Mouse (Mus musculus): ENCODE results near the gene Car5a.

Car5a gene

DNA sequence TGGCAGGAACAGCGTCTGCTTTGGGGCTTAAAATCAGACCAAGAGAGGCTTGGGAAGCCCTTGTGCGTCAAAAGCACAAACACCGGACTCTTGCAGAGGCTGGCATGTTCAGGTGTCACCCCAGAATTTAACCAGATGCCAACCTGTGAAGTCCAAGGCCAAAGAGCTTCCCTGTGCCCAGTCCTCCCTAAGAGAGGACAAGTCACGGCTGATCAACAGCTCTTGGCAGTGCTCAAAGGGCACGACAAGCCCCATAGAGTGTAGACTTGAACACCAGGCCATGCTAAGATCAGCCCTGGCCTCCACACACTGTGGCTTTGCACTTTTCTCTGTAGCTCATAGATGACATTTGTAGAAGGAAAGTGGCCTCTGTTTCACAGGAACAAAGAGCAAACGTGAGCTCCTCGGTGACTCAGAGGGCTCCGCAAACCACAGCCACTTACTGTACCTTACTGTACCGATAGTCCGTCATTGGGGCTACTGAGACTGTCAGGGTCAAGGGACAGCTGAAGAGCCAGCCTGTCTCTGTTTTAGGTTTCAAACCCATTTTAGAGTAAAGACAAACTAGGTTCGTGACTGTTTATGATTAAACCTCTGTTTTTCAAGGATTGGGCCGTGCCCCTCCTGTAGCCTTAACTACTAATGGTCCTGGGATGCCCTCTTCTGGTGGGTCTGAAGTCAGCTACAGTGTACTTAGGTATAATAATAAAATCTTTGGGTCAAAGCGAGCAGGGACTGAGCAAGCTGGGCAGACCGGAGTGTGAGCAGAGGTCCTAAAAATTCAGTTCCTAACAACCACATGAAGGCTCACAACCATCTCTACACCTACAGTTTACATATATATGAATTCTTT is 11.8 kb downstream of the Car5a start:
- DNase-seq (ENCODE audit: low spot score), result no peak

DNA sequence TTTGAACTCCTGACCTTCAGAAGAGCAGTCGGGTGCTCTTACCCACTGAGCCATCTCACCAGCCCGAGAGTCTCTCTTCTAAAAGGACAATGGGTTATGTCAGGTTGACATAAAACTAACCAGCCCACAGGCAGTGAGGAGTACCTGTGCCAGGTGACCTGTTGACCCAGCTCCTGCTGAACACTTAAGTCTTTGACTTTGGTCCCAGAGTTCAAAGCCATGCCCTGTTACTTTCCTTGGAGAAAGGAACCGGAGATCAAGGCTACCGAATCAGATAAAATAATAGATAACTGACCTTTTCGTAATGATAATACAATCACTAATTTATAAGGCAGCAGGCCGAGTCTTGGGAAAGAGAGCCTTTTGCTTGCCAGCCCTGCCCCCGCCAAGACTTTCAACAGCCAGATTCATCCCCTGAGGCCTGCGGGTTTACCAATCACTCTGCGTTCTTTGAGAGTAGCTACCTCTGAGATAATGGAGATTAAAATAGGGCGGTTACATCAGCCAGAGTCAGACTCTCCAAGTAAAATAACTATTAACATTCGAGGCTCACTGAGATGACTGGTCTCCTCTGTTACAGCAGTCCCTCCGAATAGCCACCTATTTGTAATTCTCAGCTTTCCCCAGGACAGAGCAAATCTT is 12.6 kb downstream of the Car5a start:
- DNase-seq (ENCODE audit: low spot score), result no peak

DNA sequence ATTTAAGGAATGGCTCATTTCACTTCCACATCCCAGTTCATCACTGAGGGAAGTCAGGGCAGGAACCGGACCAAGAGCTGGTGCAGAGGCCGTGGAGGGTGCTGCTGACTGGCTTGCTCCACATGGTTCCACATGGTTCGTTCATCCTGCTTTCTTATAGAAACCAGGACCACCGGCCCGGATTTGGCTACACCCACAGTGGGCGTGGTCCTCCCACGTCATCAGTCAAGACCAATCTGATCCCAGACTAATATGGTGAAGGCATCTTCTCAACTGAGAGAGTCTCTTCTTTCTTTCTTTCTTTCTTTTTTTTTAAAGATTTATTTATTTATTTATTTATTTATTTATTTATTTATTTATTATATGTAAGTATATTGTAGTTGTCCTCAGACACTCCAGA is 13.1 kb downstream of the Car5a start:
- DNase-seq (ENCODE audit: low spot score), result no peak

GRCm38 (mm10) chr8:121930047-121930446 is 14.7 kb downstream of the Car5a start:
- no peak for DNase-seq (ENCODE audit: low spot score)

GRCm38 (mm10) chr8:121927316-121927715 is 17.4 kb downstream of the Car5a start:
- no peak for DNase-seq (ENCODE audit: low spot score)

DNA sequence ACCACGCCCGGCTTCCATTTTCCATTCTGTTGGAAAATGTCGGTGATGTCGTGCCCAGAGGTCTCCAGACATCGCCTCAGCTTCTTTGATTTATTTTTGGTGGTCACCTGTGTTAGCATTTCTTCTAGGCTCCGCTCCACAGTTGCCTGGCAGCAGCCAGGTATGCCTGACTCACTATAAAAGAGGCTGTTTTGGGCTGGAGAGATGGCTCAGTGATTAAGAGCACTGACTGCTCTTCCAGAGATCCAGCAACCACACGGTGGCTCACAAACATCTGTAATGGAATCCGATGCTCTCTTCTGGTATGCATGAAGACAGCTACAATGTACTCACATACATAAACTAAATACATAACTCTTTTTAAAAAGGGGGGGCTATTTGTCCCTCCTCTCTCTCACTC is 18.4 kb downstream of the Car5a start:
- no peak for DNase-seq (ENCODE audit: low spot score)

- DNase-seq (ENCODE audit: low spot score), result no peak
Observed at GRCm38 (mm10) chr8:121925624-121926023, 19.1 kb downstream of the Car5a start.

DNA sequence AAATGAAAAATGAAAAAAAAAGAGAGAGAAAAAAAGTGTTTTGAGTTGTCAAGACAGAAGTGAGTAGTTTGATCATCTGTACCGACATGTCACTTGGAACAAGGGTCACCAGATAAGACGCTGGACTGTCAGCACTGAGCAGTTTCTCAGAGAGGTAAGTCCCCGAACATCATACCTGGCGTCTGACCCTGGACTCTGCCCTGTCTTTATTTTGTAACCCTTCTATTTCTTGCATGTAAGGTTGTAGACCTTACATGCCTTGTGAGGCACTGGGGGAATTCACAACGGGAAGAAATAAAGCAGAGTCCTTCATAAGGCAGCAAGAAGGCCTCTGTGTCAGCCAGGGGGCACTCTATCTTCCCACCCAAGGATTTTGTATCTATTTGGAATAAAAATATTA is 20.0 kb downstream of the Car5a start:
- no peak for DNase-seq (ENCODE audit: low spot score)

- DNase-seq (ENCODE audit: low spot score), result peak; percentile 80
Observed at GRCm38 (mm10) chr8:121922101-121922500, 22.6 kb downstream of the Car5a start.

DNA sequence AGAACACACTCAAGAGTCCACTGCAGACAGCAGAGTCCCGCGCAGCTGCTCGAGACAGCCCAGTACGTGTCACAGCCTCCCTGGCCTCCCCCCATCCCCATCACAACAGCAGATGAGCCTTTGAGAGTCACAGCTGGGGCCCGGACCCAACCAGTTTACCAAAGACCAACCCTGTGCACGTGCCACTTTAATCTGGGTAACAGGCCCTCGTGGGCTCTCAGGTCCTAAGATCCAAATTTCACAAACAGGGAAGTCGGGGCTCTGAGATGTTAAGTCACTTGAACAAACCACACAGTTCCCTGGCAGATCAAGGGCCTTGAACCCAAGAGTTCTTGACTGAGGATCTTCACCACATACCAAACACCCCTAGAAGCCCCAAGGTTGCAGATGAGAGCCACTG is 23.1 kb downstream of the Car5a start:
- no peak for DNase-seq (ENCODE audit: low spot score)

DNA sequence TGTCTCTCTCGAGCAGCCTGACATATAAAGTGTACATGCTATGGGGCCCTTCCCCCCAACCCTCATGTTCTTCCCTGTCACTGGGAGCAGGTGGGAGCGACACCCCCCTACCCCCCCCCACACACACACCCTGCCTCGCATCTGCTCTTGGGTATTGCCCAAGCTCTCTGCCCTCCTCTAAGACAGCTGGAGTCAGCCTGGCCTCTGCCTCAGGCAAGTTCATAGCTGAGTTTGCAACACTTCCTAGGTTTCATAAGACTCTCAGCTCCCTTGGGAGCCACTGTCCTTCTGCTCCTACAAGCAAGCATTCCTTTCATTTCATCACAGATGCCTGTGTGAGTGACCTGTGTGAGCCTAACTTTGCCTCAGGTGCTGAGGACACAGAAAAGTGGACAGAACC is 25.0 kb downstream of the Car5a start:
- no peak for DNase-seq (ENCODE audit: low spot score)

- DNase-seq (ENCODE audit: low spot score), result no peak
Observed at GRCm38 (mm10) chr8:121919158-121919557, 25.5 kb downstream of the Car5a start.

GRCm38 (mm10) chr8:121913378-121913777 is 31.3 kb downstream of the Car5a start:
- DNase-seq (ENCODE audit: low spot score), result no peak

DNA sequence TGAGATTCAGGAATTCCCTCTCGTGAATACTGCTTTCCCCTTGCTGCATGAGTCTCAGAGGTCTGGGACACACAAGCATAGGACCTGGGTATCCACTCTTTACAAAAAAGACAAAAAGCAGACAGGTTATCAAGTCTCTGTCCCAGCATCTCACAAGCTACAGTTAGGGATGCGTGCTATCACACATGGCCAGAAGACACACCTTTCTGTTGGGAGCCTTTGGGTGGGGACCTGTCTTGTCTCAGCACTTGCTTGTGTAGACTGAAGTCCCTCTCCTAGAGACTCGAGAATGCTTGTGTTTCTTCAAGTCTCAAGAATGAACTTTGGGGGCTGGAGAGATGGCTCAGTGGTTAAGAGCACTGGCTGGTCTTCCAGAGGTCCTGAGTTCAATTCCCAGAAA is 31.9 kb downstream of the Car5a start:
- DNase-seq (ENCODE audit: low spot score), result no peak

GRCm38 (mm10) chr8:121911987-121912386 is 32.7 kb downstream of the Car5a start:
- DNase-seq (ENCODE audit: low spot score), result no peak

DNA sequence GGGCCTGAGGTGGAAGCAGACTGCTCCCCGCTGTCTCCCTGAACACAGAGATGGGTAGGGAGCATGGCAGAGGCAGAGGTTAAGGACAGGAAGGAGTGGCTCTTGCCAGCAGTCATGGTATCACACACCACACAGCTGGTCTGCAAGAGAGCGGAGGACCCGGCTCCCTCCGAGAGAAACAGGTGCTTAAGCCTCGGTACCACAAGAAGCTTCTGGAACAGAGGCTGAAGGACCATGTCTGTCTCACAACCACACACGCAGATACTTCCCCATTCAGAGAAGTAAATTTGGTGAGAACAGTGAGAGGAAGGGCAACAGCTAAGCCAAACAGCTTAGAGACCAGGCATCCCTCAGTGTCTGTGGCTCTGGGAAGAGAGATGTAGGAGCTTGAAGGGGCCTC is 33.3 kb downstream of the Car5a start:
- DNase-seq (ENCODE audit: low spot score), result no peak

GRCm38 (mm10) chr8:121909663-121910062 is 35.0 kb downstream of the Car5a start:
- no peak for DNase-seq (ENCODE audit: low spot score)

- DNase-seq (ENCODE audit: low spot score), result no peak
Observed at GRCm38 (mm10) chr8:121909148-121909541, 35.6 kb downstream of the Car5a start.

- DNase-seq (ENCODE audit: low spot score), result no peak
Observed at GRCm38 (mm10) chr8:121908378-121909147, 36.1 kb downstream of the Car5a start.

DNA sequence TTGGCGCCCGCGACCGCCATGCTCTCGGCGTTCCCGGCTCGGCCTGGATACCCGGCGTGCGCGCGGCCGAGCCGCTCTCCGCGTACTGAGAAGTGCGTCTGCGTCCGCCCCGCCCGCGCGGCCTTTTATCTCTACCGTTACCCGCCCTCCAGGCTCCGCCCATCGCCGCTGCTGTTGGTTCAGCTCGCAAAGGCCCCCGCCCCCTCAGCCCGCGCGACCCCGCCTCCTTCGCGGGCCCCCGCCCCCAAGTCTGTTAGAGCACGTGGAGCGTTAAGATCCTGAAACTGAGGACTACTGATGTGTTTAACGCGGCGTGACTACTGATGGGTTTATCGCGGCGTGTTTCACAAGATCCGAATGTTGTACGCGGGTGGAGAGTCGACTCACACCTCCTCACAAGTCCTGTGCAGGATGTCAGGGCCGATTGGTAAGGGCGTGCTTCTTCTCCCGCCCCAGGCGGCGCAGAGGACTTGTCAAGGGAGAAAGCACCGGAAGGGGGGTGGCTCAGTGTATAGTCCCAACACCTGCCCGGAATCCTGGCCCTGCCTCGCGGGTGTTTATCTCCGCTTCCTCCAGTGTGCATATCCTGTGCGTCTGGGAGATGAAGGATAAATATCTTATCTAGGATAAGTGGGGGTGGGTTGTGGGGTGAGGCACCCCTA is 37.0 kb downstream of the Car5a start, which contains the start of gene Slc7a5:
Slc7a5 (minus strand) TSS at position 108 of the 662 bp plus-strand sequence.
- peak; percentile 92 for DNase-seq (ENCODE audit: low spot score)

DNA sequence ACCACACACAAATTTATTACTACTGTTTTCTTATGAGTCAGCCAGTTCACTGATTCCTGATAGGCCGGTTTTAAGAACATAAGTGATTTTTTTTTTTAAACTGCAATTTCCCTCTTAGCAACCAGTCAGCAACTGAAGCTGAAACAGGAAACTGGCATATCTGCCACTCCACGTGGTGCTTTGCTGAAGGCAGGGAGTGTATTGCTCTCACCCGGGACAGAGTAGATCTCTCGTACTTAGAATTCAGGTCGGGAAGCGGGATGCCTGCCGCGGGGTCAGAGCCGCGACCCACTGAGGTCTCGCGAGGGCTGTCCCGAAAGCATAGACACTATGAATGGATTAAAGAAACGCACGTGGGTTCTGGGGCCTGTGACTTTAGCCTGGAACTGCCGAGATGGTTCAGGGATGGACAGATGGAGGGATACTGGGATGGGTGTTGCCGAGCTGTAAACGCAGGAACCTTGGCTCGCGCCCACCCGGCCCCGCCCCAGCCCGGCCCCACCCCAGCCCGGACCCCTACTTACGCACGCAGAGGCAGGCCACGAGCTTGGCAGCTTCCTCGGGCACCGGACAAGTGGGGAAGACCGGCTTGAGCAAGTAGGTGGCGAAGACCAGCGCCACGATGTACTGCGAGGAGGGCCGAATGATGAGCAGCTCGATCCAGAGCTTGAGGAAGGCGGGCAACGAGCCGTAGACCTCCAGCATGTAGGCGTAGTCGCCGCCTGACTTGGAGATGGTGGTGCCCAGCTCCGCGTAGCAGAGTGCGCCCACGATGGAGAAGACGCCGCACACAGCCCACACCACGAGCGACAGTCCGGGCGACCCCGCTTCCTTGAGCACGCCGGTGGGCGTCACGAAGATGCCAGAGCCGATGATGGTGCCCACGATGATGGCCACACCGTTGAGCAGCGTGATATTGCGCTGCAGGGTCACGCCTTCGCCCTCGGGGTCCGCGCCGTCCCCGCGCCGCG is 37.9 kb downstream of the Car5a start:
- no peak for DNase-seq (ENCODE audit: low spot score)

Measured in ovary, adult 18-20 months (tissue).